17 mouse cellular contexts compared by ENCODE assay signal in genomic region chr14:104966046-104966445, GRCm38 (mm10).
DNase-seq lines count a peak whose midpoint lies in the region; ATAC-seq lines count a peak whose summit lies in the region.
"Had no signal": no experiment of that assay in that cellular context is flagged by ENCODE, and none has a peak within 500 bp of the region (broad histone marks: within the 10 kb centered on the region; RNA-seq: fewer than 3 reads in every experiment).

No protein-coding gene starts in this region.

- no peak overlapping the region for H3K4me3 ChIP-seq in hindbrain, embryonic 10.5 days
- H3K4me3 ChIP-seq in hindbrain, embryonic 16.5 days (ENCODE audit: low read length): no peak overlapping the region
- no peak overlapping the region for H3K4me3 ChIP-seq in embryonic facial prominence, embryonic 11.5 days (ENCODE audit: low read depth, low read length)
- H3K4me3 ChIP-seq: heart, embryonic 15.5 days; limb, embryonic 12.5 days had no signal

- H3K9ac ChIP-seq in hindbrain, embryonic 16.5 days (ENCODE audit: low read depth, low read length): no peak overlapping the region
- H3K9ac ChIP-seq in embryonic facial prominence, embryonic 11.5 days (replicated peaks; ENCODE audit: low read length): no peak overlapping the region
- H3K9ac ChIP-seq: forebrain, postnatal 0 days; heart, embryonic 15.5 days; limb, embryonic 12.5 days had no signal

- H3K27me3 ChIP-seq in hindbrain, embryonic 10.5 days (ENCODE audit: insufficient read depth, poor library complexity, severe bottlenecking): no peaks in the 10 kb centered on the region
- no peaks in the 10 kb centered on the region for H3K27me3 ChIP-seq in hindbrain, embryonic 16.5 days (replicated peaks; ENCODE audit: control insufficient read depth, insufficient read depth, low read length)
- no peaks in the 10 kb centered on the region for H3K27me3 ChIP-seq in embryonic facial prominence, embryonic 11.5 days (ENCODE audit: control insufficient read depth, insufficient read depth, low read length)
- H3K27me3 ChIP-seq: heart, embryonic 15.5 days; limb, embryonic 12.5 days had no signal

- intact Hi-C loops in left cerebral cortex, postnatal 10 days (cut with DNase I): no loop called here

- no peaks in the 10 kb centered on the region for H3K9me3 ChIP-seq in hindbrain, embryonic 10.5 days
- H3K9me3 ChIP-seq in hindbrain, embryonic 16.5 days (ENCODE audit: control insufficient read depth, low read length): no peaks in the 10 kb centered on the region
- no peaks in the 10 kb centered on the region for H3K9me3 ChIP-seq in embryonic facial prominence, embryonic 11.5 days (replicated peaks; ENCODE audit: control insufficient read depth, low read length)
- H3K9me3 ChIP-seq: heart, embryonic 15.5 days; limb, embryonic 12.5 days had no signal

- DNase-seq in hindbrain, embryonic 10.5 days (ENCODE audit: low spot score): peak; percentile 5
- DNase-seq in 416B (ENCODE audit: low read depth) (peak; percentile 12), R1 (ENCODE audit: low read depth, low spot score) (peak; percentile 42)
- peak; percentile 73 for DNase-seq in embryonic facial prominence, embryonic 11.5 days (ENCODE audit: low spot score)
- no peak for DNase-seq in right cerebral cortex, postnatal 36 days (ENCODE audit: low spot score in 2 of 2)
- no peak for DNase-seq in left cerebral cortex, postnatal 10 days (ENCODE audit: extremely low spot score in 1 of 2, low spot score in 2 of 2)
- no peak for DNase-seq in ovary, adult 18-20 months (ENCODE audit: low spot score)
- DNase-seq: cerebellum, postnatal 14 days; forebrain, postnatal 0 days; kidney, postnatal 14 days; right cerebral cortex, postnatal 14 days; thymus, adult 2 months had no signal

- 37% methylated on average over 1 of the region's 1 CpGs for WGBS in hindbrain, embryonic 10.5 days
- WGBS in hindbrain, embryonic 16.5 days: 58% methylated on average over 1 of the region's 1 CpGs
- 48% methylated on average over 1 of the region's 1 CpGs for WGBS in embryonic facial prominence, embryonic 11.5 days

- H3K27ac ChIP-seq in hindbrain, embryonic 10.5 days: no peak overlapping the region
- H3K27ac ChIP-seq in hindbrain, embryonic 16.5 days (ENCODE audit: low read depth, low read length): no peak overlapping the region
- H3K27ac ChIP-seq in embryonic facial prominence, embryonic 11.5 days (replicated peaks; ENCODE audit: low read depth, low read length): no peak overlapping the region
- H3K27ac ChIP-seq: heart, embryonic 15.5 days; limb, embryonic 12.5 days had no signal

- ATAC-seq in hindbrain, embryonic 16.5 days: no peak
- ATAC-seq in embryonic facial prominence, embryonic 11.5 days (replicated peaks; ENCODE audit: insufficient number of reproducible peaks, low FRiP score, low TSS enrichment, low read depth): no peak
- ATAC-seq: forebrain, postnatal 0 days; inflammation-experienced regulatory T-cells, adult 6 months; Patski had no signal

- H3K4me1 ChIP-seq in hindbrain, embryonic 10.5 days (replicated peaks): no peaks in the 10 kb centered on the region
- no peaks in the 10 kb centered on the region for H3K4me1 ChIP-seq in hindbrain, embryonic 16.5 days (ENCODE audit: control insufficient read depth, insufficient read depth, low read depth, low read length)
- H3K4me1 ChIP-seq in embryonic facial prominence, embryonic 11.5 days (ENCODE audit: control insufficient read depth, insufficient read depth, low read length): no peaks in the 10 kb centered on the region
- H3K4me1 ChIP-seq: heart, embryonic 15.5 days; limb, embryonic 12.5 days had no signal

- H3K36me3 ChIP-seq in hindbrain, embryonic 10.5 days: no peaks in the 10 kb centered on the region
- no peaks in the 10 kb centered on the region for H3K36me3 ChIP-seq in hindbrain, embryonic 16.5 days (ENCODE audit: control insufficient read depth, insufficient read depth, low read length)
- H3K36me3 ChIP-seq in embryonic facial prominence, embryonic 11.5 days (replicated peaks; ENCODE audit: control insufficient read depth, insufficient read depth, low read depth, low read length): no peaks in the 10 kb centered on the region
- H3K36me3 ChIP-seq: heart, embryonic 15.5 days; limb, embryonic 12.5 days had no signal

- no peak overlapping the region for H3K4me2 ChIP-seq in hindbrain, embryonic 16.5 days (ENCODE audit: low read length)
- no peak overlapping the region for H3K4me2 ChIP-seq in embryonic facial prominence, embryonic 11.5 days (ENCODE audit: low read depth, low read length)
- H3K4me2 ChIP-seq: heart, embryonic 15.5 days; limb, embryonic 12.5 days had no signal

Comparison
In these comparisons a context has a peak if more than half of its experiments do, and no peak if none do; other contexts are left out.
1. DNase-seq: peak in hindbrain, embryonic 10.5 days (single experiment), 416B (single experiment), R1 (single experiment) and embryonic facial prominence, embryonic 11.5 days (single experiment); none in right cerebral cortex, postnatal 36 days (0 of 2), left cerebral cortex, postnatal 10 days (0 of 2) and ovary, adult 18-20 months (single experiment).